Mouse (Mus musculus) lung, postnatal 0 days (tissue): ENCODE data around the gene Usp28. TPM values are rescaled to one million over a fixed set of nuclear protein-coding genes. Genes with fewer than 3 reads are reported as not detected.

ENCODE experiments used
- ATAC-seq: fragments of 200-750 bp; cut with Nextera tagmentation; 2 replicates; pipeline ENCODE4 v1.8.0; 2017; ENCODE audit warnings: moderate library complexity
- DNase-seq: peaks from one replicate; pipeline ENCODE4 v3.0.0-alpha.2; 2016; ENCODE audit warnings: low spot score
- H3K27ac ChIP-seq: fragments of 300-500 bp; sonication (generic); 2 replicates; pipeline ENCODE4 v1.5.1; 2014; ENCODE audit warnings: antibody characterized with exemption, mild to moderate bottlenecking, low read length, mixed read lengths
- H3K27me3 ChIP-seq: fragments of 300-500 bp; sonication (generic); replicated peaks from 2 replicates; pipeline ENCODE4 v1.6.1; 2014; ENCODE audit warnings: low read length, mixed read lengths; ENCODE audit not compliant: insufficient read depth
- H3K36me3 ChIP-seq: fragments of 300-500 bp; sonication (generic); 2 replicates; pipeline ENCODE4 v1.6.1; 2014; ENCODE audit warnings: low read length, mixed read lengths; ENCODE audit not compliant: insufficient read depth
- H3K4me1 ChIP-seq: fragments of 300-500 bp; sonication (generic); 2 replicates; pipeline ENCODE4 v1.6.1; 2014; ENCODE audit warnings: antibody characterized with exemption, low read depth, low read length, mixed read lengths; ENCODE audit not compliant: insufficient read depth
- H3K4me2 ChIP-seq: fragments of 300-500 bp; sonication (generic); replicated peaks from 2 replicates; pipeline ENCODE4 v1.6.1; 2014; ENCODE audit warnings: low read depth, mild to moderate bottlenecking, low read length, moderate library complexity, mixed read lengths
- H3K4me3 ChIP-seq: fragments of 300-500 bp; sonication (generic); 2 replicates; pipeline ENCODE4 v1.5.1; 2014; ENCODE audit warnings: low read depth, low read length
- H3K9ac ChIP-seq: fragments of 300-500 bp; sonication (generic); replicated peaks from 2 replicates; pipeline ENCODE4 v1.6.1; 2014; ENCODE audit warnings: low read depth, mild to moderate bottlenecking
- H3K9me3 ChIP-seq: fragments of 300-500 bp; sonication (generic); 2 replicates; pipeline ENCODE4 v1.6.1; 2016; ENCODE audit warnings: low read length, mixed read lengths
- CTCF ChIP-seq: IDR thresholded peaks from 2 replicates; pipeline ENCODE4 v1.5.1; 2016; ENCODE audit warnings: antibody characterized with exemption, mild to moderate bottlenecking
- EP300 ChIP-seq: IDR thresholded peaks from 2 replicates; pipeline ENCODE4 v1.6.1; 2016; ENCODE audit warnings: antibody characterized with exemption, mild to moderate bottlenecking, control low read depth
- WGBS: fragments of 180-500 bp; shearing (Covaris S2); extraction: QIAGEN DNeasy Blood & Tissue Kit; methylation state at CpG from one replicate; pipeline ENCODE4 v1.1.7; 2014; 5-methylcytosine and 5-hydroxymethylcytosine counted together
- polyA plus RNA-seq: library from polyadenylated mRNA; unstranded; fragments of >200 nt; fragmentation: Nextera tagmentation; extraction: Ambion mirVana; gene quantifications from 2 replicates; pipeline ENCODE4 v1.2.1, GENCODE M21; 2015

Usp28 gene
- 8.8 and 9.6 TPM in 2 replicates for polyA plus RNA-seq

- H3K4me3 ChIP-seq, result peak within 1 kb of the TSS; percentile 72
- peak; percentile 100 for DNase-seq
- H3K27ac ChIP-seq, result peak within 1 kb of the TSS; percentile 90
- WGBS, result under 1% methylated on average over 63 of the region's 94 CpGs
- peak; percentile 97 for ATAC-seq
- no peaks in the 10 kb centered on the region for H3K27me3 ChIP-seq
- H3K4me2 ChIP-seq, result peak within 1 kb of the TSS; percentile 69
- TF ChIP-seq CTCF, result no peak
- TF ChIP-seq EP300, result no peak
- peaks cover 11% of the 10 kb centered on the region; the same call in 1 of the 2 replicates for H3K4me1 ChIP-seq
- no peaks in the 10 kb centered on the region for H3K9me3 ChIP-seq
- H3K9ac ChIP-seq, result peak within 1 kb of the TSS; percentile 52
- no peaks in the 10 kb centered on the region for H3K36me3 ChIP-seq
These were observed at the start of gene Usp28 for GRCm38 (mm10) chr9:48984845-48985707. Usp28 (plus strand) TSS chr9:48985375.

GRCm38 (mm10) chr9:48942349-48942748 is 42.8 kb upstream of the Usp28 start:
- Histone ChIP-seq H3K27me3 (no peaks in the 10 kb centered on the region), H3K27ac (no peak overlapping the region), H3K36me3 (no peaks in the 10 kb centered on the region), H3K4me1 (no peaks in the 10 kb centered on the region), H3K9me3 (no peaks in the 10 kb centered on the region), H3K4me3 (no peak overlapping the region), H3K4me2 (no peak overlapping the region), H3K9ac (no peak overlapping the region)
- ATAC-seq (no peak), DNase-seq (no peak)
- TF ChIP-seq EP300 (no peak), CTCF (no peak)
- whole genome bisulfite sequencing, result 48% methylated on average over 1 of the region's 1 CpGs

GRCm38 (mm10) chr9:48947565-48947964 is 37.6 kb upstream of the Usp28 start:
- no peak overlapping the region for H3K4me3 ChIP-seq
- H3K36me3 ChIP-seq, result no peaks in the 10 kb centered on the region
- no peak overlapping the region for H3K9ac ChIP-seq
- DNase-seq, result no peak
- no peak for TF ChIP-seq CTCF
- TF ChIP-seq EP300, result no peak
- WGBS, result 79% methylated on average over 4 of the region's 4 CpGs
- no peaks in the 10 kb centered on the region for H3K27me3 ChIP-seq
- no peak overlapping the region for H3K27ac ChIP-seq
- H3K4me2 ChIP-seq, result no peak overlapping the region
- no peak for ATAC-seq
- H3K4me1 ChIP-seq, result no peaks in the 10 kb centered on the region
- H3K9me3 ChIP-seq, result no peaks in the 10 kb centered on the region

GRCm38 (mm10) chr9:48961314-48961713 is 23.9 kb upstream of the Usp28 start:
- no peaks in the 10 kb centered on the region for H3K36me3 ChIP-seq
- H3K4me2 ChIP-seq, result no peak overlapping the region
- no peak overlapping the region for H3K9ac ChIP-seq
- no peak overlapping the region for H3K4me3 ChIP-seq
- DNase-seq (no peak), ATAC-seq (no peak)
- no peak overlapping the region for H3K27ac ChIP-seq
- no peaks in the 10 kb centered on the region for H3K9me3 ChIP-seq
- WGBS, result 46% methylated on average over 12 of the region's 12 CpGs
- no peaks in the 10 kb centered on the region for H3K4me1 ChIP-seq
- no peaks in the 10 kb centered on the region for H3K27me3 ChIP-seq
- TF ChIP-seq CTCF, result no peak
- TF ChIP-seq EP300, result no peak

GRCm38 (mm10) chr9:48962131-48962530 is 23.0 kb upstream of the Usp28 start:
- Histone ChIP-seq H3K36me3 (no peaks in the 10 kb centered on the region), H3K27ac (no peak overlapping the region), H3K4me1 (no peaks in the 10 kb centered on the region), H3K4me2 (no peak overlapping the region), H3K4me3 (no peak overlapping the region), H3K27me3 (no peaks in the 10 kb centered on the region), H3K9ac (no peak overlapping the region), H3K9me3 (no peaks in the 10 kb centered on the region)
- ATAC-seq (no peak), DNase-seq (no peak)
- 34% methylated on average over 7 of the region's 7 CpGs for WGBS
- TF ChIP-seq CTCF (no peak), EP300 (no peak)

GRCm38 (mm10) chr9:48964587-48965040 is 20.6 kb upstream of the Usp28 start, which contains the start of gene Htr3b:
Htr3b (minus strand) TSS chr9:48964990.
- H3K27me3 ChIP-seq, result no peaks in the 10 kb centered on the region
- no peaks in the 10 kb centered on the region for H3K4me1 ChIP-seq
- no peak within 1 kb of the TSS for H3K4me3 ChIP-seq
- 49% methylated on average over 7 of the region's 7 CpGs for WGBS
- peak; percentile 14 for DNase-seq
- H3K36me3 ChIP-seq, result no peaks in the 10 kb centered on the region
- H3K4me2 ChIP-seq, result no peak within 1 kb of the TSS
- TF ChIP-seq CTCF (peak; percentile 61), EP300 (no peak)
- H3K9ac ChIP-seq, result no peak within 1 kb of the TSS
- no peak for ATAC-seq
- H3K9me3 ChIP-seq, result no peaks in the 10 kb centered on the region
- H3K27ac ChIP-seq, result no peak within 1 kb of the TSS
